Mouse (Mus musculus): ENCODE measurements around the gene Cped1.
"Not testable (repeated sequence)": the region's sequence is repeated elsewhere in the genome, so short reads cannot be mapped to it uniquely, and the experiment has no call there.

Cped1 gene

DNA sequence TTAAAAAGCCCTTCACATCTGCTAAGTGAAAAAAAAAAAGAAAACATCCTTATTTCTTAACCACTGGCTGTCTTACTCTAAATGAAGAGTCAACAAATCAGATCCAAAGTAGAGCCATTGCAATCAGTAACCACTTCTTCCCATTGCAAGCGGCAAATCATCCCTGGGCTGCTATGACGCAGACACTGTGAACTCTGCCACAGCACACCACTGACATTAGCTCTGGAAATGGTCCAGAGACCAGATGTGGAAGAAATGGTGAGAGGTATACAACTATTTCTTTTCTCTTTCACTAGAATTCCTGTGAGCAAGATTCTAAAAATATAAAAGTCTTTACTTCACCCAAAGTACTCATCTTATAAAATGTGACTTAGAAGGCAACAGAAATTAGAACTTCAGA is 261.0 kb downstream of the Cped1 start:
- no peak for DNase-seq

DNA sequence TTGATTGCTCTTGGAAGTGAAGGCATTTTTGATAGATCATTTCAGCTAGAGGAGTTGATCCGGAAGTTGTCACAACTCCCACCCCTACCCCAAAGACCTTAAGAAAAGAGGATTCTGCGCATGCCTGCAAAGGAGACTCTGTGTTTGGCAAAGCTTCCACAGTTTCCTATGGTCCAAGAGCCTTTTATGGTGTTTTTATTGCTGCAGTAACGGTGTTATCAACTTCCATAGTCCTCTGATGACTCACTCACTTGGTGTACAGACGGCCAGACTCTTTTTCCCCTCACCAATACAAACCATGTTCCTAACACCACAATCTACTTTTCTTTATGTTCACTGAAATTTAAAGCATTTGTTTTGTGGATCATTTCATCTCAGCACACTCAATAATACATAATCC is 273.1 kb downstream of the Cped1 start:
- no peak for DNase-seq

DNA sequence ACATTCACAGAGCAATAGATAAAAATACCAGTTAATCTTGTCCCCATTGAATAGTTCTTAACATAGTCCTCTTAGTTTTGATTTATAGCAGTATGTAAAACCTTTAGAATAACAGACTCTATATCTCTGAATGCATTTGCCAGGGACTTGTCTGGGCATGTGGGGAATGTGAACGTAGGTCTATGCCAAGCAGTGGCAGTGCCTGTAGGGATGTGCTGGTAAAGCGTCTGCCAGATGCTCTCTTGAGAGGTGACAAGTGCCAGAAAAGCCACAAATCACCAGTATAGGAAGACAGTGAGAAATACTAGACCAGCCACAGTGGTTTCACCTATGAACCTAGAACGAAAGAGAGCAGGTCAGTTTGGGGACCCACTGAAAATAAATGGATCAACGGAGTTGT is 276.8 kb downstream of the Cped1 start:
- no peak for DNase-seq

DNA sequence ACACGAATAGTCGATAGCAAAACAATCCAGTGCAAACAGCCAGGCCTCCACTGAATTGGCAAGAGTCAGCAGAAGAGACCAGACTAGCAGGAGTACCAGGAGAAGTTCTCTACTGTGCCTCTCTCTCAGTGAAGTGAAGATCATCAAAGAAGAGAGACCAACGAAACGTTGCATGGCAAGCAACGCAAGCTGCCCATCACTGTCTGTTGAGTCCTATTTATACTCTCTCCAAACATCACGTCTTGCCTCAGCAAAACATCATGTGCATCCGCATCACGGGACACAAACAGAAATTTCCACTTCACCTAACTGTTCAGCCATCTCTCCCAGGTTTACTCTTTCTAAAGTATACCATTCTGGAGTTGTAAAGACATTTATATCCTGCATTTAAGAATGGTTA is 278.4 kb downstream of the Cped1 start:
- DNase-seq = not testable (repeated sequence)

DNA sequence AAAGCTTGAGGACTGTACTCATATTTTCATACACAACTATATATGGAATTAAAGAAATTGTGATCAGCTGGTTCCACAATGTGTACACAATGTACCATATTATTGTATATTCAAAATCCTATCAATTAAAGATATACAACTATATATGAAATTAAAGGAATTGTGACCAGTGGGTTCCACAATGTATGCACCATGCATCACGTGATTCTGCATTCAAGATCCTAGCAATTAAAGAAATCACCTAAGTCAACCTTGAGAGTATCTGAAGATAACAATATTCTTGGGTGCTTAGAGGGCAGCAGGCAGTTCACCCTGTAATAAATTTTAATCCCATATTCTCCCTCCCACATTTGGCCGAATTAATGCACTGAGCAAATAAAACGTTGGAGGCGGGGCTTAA is 280.3 kb downstream of the Cped1 start:
- DNase-seq = no peak

DNA sequence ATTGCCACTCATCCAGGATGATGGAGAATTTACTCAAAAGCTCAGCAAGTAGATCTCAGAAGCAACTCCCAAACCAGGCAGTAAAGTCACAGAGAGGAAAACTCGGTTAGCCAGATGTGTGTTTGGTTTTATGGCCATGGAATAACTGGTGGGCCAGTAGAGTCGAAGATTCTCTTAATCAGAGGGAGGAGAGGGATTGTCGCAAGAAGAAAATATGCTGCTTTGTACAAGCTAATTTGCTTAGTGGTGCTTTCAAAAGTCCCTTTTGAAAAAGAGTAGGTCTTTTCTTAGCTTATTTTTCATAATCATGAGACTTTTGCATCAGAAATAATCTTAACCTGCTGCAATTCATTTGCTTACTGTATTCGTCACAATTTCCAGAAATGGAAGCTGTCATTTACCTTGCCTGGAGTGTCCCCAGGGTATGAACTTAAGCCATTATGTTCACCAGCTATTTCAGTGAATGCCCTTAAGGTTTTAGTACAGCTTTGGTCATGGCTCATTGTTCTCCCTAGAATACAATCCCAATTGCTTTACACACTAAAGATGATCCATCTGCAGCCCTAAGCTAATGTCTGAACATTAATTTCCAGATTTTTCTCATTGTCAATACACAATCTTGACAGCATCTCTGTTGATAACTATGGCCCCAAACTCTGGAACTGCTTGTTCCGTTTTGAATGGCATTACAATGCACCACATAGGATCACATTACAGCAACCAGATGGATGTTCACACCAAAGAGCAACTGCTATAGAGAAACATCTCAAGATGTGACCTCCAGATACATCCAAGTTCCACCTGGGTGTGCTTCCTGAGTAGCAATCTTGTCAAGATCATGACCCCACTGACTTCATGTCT is 282.3 kb downstream of the Cped1 start:
- DNase-seq = no peak

DNA sequence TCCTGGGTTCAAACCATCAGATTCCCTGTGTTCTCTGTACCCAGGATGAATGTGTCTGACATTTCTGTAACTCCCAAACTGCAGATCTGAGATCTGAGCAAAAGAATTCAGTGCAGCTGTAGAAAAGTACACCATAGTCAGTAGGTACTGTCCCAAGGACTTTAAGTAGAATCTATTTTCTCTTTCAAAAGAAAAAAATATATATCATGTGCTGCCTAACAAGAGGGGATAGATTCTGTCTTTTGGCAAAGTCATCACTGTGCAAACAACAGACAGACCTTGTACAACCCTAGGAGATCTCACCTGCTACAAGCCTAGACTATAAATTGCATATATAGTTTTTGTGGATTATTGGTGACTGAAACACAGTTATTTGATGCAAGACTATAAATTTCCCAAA is 283.0 kb downstream of the Cped1 start:
- DNase-seq = no peak

DNA sequence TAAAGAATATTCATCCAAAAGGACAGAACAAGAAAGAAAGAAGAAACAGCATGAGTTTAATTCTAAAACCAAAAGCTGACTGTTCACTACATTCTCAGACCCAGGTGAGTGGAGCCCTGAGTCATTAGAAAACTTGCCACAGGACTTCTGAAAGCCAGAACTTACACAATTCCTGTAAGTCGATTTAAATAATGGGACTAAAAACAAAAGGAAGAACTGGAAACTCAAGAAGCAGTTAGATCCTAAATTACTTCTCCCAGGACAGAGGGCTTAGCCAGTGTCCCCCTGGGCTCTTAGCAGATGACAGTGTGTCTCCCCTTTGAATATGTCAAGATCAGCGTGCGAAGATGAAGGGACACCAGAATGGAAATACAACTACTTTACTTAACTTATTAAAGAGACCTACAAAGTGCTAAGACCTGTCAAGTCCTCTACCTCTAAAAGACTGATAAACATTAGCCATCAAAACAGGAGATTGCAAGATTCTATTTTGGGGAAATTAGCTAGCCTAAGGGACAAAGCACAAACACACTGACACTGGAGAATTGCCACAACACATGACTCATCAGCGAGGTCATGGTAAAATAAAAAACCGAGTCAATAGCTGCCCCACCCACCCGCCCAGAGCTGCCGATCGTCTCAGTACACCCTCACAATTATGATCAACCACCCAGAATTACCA is 284.3 kb downstream of the Cped1 start:
- no peak for DNase-seq

DNA sequence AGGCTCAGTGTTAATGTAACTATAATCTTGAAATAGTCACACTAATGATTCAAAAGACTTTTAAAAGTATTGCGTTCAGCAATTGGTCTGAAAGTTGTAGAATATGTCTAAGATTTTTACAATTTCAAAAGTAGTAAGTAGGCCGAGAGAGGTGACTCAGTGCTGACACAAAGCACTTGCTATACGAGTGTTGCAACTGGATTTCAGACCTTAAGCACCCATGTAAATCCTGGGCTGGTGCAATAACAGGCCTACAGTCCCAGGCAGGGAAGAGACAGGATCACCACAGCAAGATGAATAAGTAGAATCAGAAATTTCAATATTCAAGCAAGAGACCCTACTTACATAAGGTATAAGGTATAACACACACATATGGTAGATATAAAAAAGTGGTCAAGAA is 292.2 kb downstream of the Cped1 start:
- DNase-seq = no peak

DNA sequence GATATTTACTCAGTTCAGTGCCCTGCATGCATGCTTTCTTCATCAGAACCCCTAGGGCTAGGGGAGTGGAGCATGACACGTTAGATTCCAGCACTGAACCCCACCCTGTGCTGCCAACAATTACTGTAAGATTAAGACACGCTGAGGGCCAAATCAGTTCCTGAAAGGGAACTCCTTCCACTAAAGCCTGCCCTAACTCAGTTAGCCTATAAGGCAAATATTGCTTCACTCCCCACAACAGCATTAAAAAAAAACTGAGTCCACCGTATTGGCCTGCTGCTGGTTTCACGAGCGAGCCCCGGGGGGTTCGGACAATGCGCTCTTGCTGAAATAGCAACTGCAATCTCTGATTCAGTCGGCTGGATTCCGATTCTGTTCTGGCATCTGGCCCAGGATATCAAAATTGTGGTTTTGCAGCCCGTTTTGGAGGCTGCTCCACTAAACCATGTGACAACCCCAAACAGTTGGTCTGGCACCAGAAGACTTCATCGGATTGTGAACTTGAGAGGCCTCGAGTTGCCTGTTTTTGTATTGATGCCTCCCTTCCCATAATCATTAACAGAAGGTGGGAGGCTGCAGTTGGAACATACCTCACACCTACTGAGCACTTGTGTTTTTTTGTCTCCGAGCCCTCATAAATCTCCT is 294.6 kb downstream of the Cped1 start:
- DNase-seq = peak; percentile 14

DNA sequence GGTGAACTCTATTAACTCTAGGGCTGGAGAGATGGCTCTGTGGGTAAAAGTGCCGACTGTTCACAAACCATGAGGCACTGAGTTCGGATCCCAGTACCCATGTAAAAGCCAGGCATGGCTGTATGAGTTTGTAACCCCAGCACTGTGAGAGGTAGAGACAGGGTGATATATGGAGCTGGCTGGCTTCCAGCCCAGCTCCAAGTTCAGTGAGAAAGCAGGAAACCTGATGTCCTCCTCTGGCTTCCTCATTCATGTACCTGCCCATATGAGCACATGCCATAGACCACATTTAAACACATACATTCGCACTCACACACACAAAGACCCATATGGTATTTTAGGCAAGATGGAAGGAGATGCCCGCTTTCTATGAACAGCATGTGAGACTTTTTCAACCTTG is 296.7 kb downstream of the Cped1 start:
- DNase-seq = no peak

DNA sequence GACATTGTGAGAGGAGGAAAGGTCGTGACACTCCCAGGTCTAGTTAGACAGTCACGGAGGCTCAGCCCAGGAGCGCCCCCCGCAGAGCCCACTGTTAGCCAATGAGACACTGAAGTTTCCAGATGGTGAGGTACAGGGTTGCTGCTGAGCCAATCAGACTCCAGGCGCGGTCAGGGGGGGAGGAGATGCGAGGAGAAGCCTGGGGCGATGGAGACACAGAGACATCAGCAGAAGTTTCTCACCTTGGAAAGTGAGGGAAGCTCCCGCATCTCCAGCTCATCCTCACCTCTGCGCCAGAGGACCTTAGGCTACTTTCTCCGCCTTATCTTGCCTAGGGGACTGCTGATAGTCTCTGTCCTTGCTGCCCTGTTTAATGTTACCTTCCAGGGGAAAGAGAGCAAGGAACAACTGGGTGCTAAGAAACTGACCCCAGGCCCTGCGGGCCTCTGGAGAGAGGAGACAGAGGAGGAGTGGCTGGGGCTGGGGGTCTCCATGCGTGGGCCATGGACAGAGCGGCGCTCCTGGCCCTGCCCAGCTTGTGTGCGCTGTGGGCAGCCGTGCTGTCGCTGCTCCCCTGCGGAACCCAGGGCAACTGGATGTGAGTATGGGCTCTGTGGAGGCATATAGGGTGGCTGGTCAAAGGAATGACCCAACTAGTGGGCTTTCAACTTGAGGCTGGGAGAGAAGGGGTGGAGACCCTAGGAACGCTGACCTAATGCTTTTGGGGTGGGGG is 302.5 kb downstream of the Cped1 start, which contains the start of gene Wnt16:
Gene Wnt16 (plus strand): TSS at position 224 of the 733 bp plus-strand sequence.
- DNase-seq = peak; percentile 42

DNA sequence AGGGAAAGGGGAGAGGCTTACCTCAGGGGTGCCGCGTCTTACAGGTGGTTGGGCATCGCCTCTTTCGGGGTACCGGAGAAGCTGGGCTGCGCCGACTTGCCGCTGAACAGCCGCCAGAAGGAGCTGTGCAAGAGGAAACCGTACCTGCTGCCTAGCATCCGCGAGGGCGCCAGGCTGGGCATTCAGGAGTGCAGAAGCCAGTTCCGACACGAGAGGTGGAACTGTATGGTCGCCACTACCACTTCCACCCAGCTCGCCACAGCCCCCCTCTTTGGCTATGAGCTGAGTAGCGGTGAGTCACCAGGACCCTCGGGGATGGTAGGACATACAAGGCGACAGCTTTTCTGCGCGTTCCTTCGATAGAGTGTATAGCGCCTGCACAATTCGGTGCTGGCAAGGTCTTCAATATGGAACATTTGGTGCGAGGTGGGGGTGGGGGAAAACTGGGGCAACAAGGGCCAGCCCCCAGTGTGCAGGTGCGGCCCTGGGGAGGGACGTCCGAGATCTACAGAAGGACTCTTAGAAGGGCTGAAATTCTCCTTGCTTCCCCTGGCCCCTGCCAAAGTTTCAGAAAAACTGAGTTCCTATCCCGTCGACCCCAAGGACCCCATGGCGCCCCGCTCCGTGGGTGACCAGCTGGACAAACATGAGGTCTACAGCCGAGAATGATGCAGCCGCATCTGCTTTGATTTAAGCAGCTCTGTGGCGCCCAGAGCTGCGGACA is 303.2 kb downstream of the Cped1 start:
- DNase-seq = peak; percentile 33

DNA sequence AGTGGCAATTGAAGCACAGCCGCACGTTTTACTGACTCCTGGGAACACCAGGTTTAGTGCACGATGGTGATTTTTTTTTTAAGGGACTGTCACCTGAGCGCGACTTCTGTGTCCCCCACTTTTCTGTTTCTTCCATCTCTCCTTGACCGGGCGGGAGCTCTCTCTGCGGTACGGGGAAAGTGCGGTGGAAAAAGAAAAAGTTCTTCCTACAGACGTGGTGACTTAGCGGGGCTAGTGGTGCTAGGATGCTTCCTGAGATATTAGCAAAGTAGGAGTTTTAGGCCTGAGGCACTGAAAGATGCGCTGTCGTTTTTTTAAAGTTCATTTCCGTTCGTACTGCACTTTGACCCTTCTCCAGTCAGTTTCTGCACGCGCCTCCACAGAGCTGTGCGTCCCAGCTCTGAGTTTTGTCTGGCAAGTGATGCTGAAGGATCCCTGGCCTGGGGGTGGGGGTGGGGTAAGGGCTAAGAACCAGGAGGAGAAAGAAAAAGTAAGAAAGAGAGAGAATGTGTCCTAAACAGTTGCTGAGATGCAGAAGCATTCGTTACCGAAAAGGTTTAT is 303.8 kb downstream of the Cped1 start:
- no peak for DNase-seq

DNA sequence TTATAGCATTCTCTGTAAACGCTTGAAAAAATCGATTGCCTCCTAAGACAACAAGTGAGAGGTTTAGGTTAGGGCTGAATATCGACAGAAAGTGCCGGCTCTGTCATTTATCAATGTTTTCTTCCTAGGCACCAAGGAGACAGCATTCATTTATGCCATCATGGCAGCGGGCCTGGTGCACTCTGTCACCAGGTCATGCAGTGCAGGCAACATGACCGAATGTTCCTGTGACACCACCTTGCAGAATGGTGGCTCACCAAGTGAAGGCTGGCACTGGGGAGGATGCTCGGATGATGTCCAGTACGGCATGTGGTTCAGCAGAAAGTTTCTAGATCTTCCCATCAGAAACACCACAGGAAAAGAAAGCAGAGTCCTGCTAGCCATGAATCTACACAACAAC is 305.1 kb downstream of the Cped1 start:
- no peak for DNase-seq

DNA sequence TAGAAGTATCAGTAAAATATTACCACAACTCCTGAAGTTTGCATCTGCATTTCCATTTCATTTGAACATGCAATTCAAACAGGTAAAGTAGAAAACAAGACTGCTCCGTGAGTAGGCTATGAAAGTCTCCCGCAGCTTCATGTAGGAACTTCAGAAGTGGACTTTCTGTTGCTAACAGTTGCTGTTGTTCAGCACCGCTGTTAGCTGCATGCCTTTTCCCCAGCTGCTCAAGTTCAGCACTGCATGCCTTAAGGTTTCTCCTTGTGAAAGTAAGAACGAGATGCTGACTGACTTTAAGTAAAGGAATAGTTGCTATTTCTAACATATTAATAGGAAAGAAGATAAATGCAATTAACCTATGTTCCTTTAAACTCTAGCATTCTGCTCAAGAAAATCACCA is 306.3 kb downstream of the Cped1 start:
- no peak for DNase-seq

DNA sequence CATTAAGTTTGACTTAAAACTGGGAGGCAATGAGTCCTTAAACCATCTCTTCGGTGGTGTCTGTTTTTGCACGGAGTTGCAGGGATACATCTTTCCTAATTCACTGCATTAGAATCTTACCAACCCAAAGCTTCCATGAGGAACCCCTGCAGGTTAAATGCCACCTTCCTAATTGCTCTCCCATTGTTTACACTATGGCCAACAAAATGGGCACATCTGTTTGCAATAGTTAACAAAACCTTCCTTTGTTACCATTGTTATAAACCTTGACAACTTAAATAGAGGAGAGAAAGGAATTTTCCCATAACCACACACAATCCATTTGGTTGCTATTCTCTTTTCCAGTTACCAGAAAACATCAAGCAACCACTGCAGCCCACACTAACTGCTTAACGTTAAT is 308.2 kb downstream of the Cped1 start:
- no peak for DNase-seq

DNA sequence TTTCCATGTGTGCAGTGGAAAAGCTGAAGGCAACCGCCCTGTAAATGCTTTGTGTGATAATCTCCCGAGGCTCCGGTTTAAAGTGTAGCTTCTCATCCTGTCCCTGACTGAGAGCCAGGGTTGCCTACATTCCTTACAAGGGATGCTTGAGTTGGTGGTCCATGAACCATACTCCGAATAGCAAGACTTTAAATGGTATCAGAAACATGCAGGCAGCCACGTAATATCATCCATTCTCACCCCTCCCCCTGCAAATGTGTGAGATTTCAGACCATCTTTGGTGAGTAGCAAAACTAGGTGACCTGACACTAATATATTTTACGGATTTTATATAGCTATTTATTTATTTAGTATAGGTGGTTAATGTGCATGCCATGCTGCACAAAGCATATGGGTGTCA is 311.3 kb downstream of the Cped1 start:
- no peak for DNase-seq

DNA sequence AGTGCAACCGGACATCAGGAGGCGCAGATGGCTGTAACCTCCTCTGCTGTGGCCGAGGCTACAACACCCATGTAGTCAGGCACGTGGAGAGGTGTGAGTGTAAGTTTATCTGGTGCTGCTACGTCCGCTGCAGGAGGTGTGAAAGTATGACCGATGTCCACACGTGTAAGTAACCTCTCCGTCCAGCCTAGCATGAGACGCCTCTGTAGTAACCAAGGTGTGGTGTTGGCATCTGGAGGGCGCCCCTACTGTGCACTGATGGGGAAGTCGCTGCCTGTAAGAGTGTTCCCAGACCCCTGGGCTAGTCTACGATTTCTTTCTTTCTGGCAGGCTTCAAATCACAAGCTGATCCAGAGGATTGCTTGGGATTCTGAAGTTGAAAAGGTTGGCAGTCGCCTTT is 312.3 kb downstream of the Cped1 start:
- no peak for DNase-seq

Measured in right cerebral cortex, adult 18-20 months (tissue).